Mouse (Mus musculus) right cerebral cortex, postnatal 10 days (tissue): ENCODE measurements around the gene Epha3.

Source experiments
- DNase-seq, 2 experiments: peaks; one replicate each; pipeline ENCODE4 v3.0.0; 2021; ENCODE audit warnings: low spot score in 2 of 2

The Epha3 gene

GRCm38 (mm10) chr16:63500975-63501393 is 363.0 kb downstream of the Epha3 start:
- DNase-seq: no peak
